Mouse (Mus musculus): ENCODE measurements around the gene Tlk1. TPM values are rescaled to one million over a fixed set of nuclear protein-coding genes. Genes with fewer than 3 reads are reported as not detected.

Gene Tlk1
- polyA plus RNA-seq, 1 experiment: 13.9 TPM

- no peak for DNase-seq
- H3K27ac ChIP-seq (ENCODE audit: insufficient read depth, low read depth, low read length): no peak overlapping the region
- H3K27me3 ChIP-seq (replicated peaks; ENCODE audit: control insufficient read depth, insufficient read depth, low read length): no peaks in the 10 kb centered on the region
- H3K4me3 ChIP-seq (ENCODE audit: insufficient read depth, low read depth, low read length): no peak overlapping the region
- peaks cover 4% of the 10 kb centered on the region; the same call in 1 of the 2 replicates for H3K4me1 ChIP-seq (ENCODE audit: control insufficient read depth, insufficient read depth, low read length)
- no peaks in the 10 kb centered on the region for H3K36me3 ChIP-seq (ENCODE audit: control insufficient read depth, insufficient read depth, low read length)
- no peak for TF ChIP-seq CTCF (conservative IDR thresholded peaks at IDR 0.05; ENCODE audit: insufficient read depth, insufficient read length, low read depth, low read length)
- no peak for TF ChIP-seq POLR2A (IDR thresholded peaks at IDR 0.05; ENCODE audit: low read depth, low read length)
- 79% methylated on average over 2 of the region's 2 CpGs for WGBS
Measured at GRCm38 (mm10) chr2:70835209-70835608, 9.7 kb upstream of the Tlk1 start.

GRCm38 (mm10) chr2:70833261-70833660, 7.7 kb upstream of the Tlk1 start:
- Histone ChIP-seq H3K4me1 (ENCODE audit: control insufficient read depth, insufficient read depth, low read length) (no peaks in the 10 kb centered on the region), H3K27ac (ENCODE audit: insufficient read depth, low read depth, low read length) (no peak overlapping the region), H3K4me3 (ENCODE audit: insufficient read depth, low read depth, low read length) (no peak overlapping the region), H3K27me3 (replicated peaks; ENCODE audit: control insufficient read depth, insufficient read depth, low read length) (no peaks in the 10 kb centered on the region), H3K36me3 (ENCODE audit: control insufficient read depth, insufficient read depth, low read length) (no peaks in the 10 kb centered on the region)
- TF ChIP-seq CTCF (conservative IDR thresholded peaks at IDR 0.05; ENCODE audit: insufficient read depth, insufficient read length, low read depth, low read length) (no peak), POLR2A (IDR thresholded peaks at IDR 0.05; ENCODE audit: low read depth, low read length) (no peak)
- DNase-seq: no peak
- 58% methylated on average over 1 of the region's 1 CpGs for WGBS

GRCm38 (mm10) chr2:70831709-70832350, 6.3 kb upstream of the Tlk1 start:
- TF ChIP-seq CTCF (conservative IDR thresholded peaks at IDR 0.05; ENCODE audit: insufficient read depth, insufficient read length, low read depth, low read length): no peak
- no peak for TF ChIP-seq POLR2A (IDR thresholded peaks at IDR 0.05; ENCODE audit: low read depth, low read length)
- H3K27me3 ChIP-seq (replicated peaks; ENCODE audit: control insufficient read depth, insufficient read depth, low read length): no peaks in the 10 kb centered on the region
- H3K36me3 ChIP-seq (ENCODE audit: control insufficient read depth, insufficient read depth, low read length): no peaks in the 10 kb centered on the region
- H3K4me1 ChIP-seq (ENCODE audit: control insufficient read depth, insufficient read depth, low read length): no peaks in the 10 kb centered on the region
- no peak overlapping the region for H3K4me3 ChIP-seq (ENCODE audit: insufficient read depth, low read depth, low read length)
- WGBS: 87% methylated on average over 10 of the region's 10 CpGs
- H3K27ac ChIP-seq (ENCODE audit: insufficient read depth, low read depth, low read length): no peak overlapping the region
- DNase-seq: no peak

GRCm38 (mm10) chr2:70830683-70831082, 5.2 kb upstream of the Tlk1 start:
- 83% methylated on average over 2 of the region's 2 CpGs for WGBS
- no peak for TF ChIP-seq POLR2A (IDR thresholded peaks at IDR 0.05; ENCODE audit: low read depth, low read length)
- no peak for TF ChIP-seq CTCF (conservative IDR thresholded peaks at IDR 0.05; ENCODE audit: insufficient read depth, insufficient read length, low read depth, low read length)
- no peak for DNase-seq
- H3K4me1 ChIP-seq (ENCODE audit: control insufficient read depth, insufficient read depth, low read length): no peaks in the 10 kb centered on the region
- no peaks in the 10 kb centered on the region for H3K36me3 ChIP-seq (ENCODE audit: control insufficient read depth, insufficient read depth, low read length)
- no peaks in the 10 kb centered on the region for H3K27me3 ChIP-seq (replicated peaks; ENCODE audit: control insufficient read depth, insufficient read depth, low read length)
- H3K4me3 ChIP-seq (ENCODE audit: insufficient read depth, low read depth, low read length): no peak overlapping the region
- no peak overlapping the region for H3K27ac ChIP-seq (ENCODE audit: insufficient read depth, low read depth, low read length)

GRCm38 (mm10) chr2:70829946-70830610, 4.5 kb upstream of the Tlk1 start:
- TF ChIP-seq CTCF (conservative IDR thresholded peaks at IDR 0.05; ENCODE audit: insufficient read depth, insufficient read length, low read depth, low read length): no peak
- TF ChIP-seq POLR2A (IDR thresholded peaks at IDR 0.05; ENCODE audit: low read depth, low read length): no peak
- no peak overlapping the region for H3K27ac ChIP-seq (ENCODE audit: insufficient read depth, low read depth, low read length)
- DNase-seq: no peak
- no peaks in the 10 kb centered on the region for H3K27me3 ChIP-seq (replicated peaks; ENCODE audit: control insufficient read depth, insufficient read depth, low read length)
- no peaks in the 10 kb centered on the region for H3K4me1 ChIP-seq (ENCODE audit: control insufficient read depth, insufficient read depth, low read length)
- 91% methylated on average over 5 of the region's 5 CpGs for WGBS
- no peak overlapping the region for H3K4me3 ChIP-seq (ENCODE audit: insufficient read depth, low read depth, low read length)
- H3K36me3 ChIP-seq (ENCODE audit: control insufficient read depth, insufficient read depth, low read length): no peaks in the 10 kb centered on the region

- 91% methylated on average over 8 of the region's 8 CpGs for WGBS
- H3K27ac ChIP-seq (ENCODE audit: insufficient read depth, low read depth, low read length): no peak overlapping the region
- no peaks in the 10 kb centered on the region for H3K27me3 ChIP-seq (replicated peaks; ENCODE audit: control insufficient read depth, insufficient read depth, low read length)
Measured at GRCm38 (mm10) chr2:70827780-70828179, 2.3 kb upstream of the Tlk1 start.

GRCm38 (mm10) chr2:70826436-70827230, 1.1 kb upstream of the Tlk1 start:
- WGBS: 51% methylated on average over 8 of the region's 8 CpGs
- Histone ChIP-seq H3K27ac (ENCODE audit: insufficient read depth, low read depth, low read length) (no peak overlapping the region), H3K36me3 (ENCODE audit: control insufficient read depth, insufficient read depth, low read length) (no peaks in the 10 kb centered on the region), H3K4me1 (ENCODE audit: control insufficient read depth, insufficient read depth, low read length) (peaks cover 8% of the 10 kb centered on the region; the same call in 1 of the 2 replicates), H3K27me3 (replicated peaks; ENCODE audit: control insufficient read depth, insufficient read depth, low read length) (no peaks in the 10 kb centered on the region), H3K4me3 (ENCODE audit: insufficient read depth, low read depth, low read length) (no peak overlapping the region; the same call in 1 of the 2 replicates)
- TF ChIP-seq CTCF (conservative IDR thresholded peaks at IDR 0.05; ENCODE audit: insufficient read depth, insufficient read length, low read depth, low read length) (no peak), POLR2A (IDR thresholded peaks at IDR 0.05; ENCODE audit: low read depth, low read length) (no peak)
- DNase-seq: no peak

More at GRCm38 (mm10) chr2:70827780-70828179, 2.3 kb upstream of the Tlk1 start:
- no peak overlapping the region for H3K4me3 ChIP-seq (ENCODE audit: insufficient read depth, low read depth, low read length)
- TF ChIP-seq CTCF (conservative IDR thresholded peaks at IDR 0.05; ENCODE audit: insufficient read depth, insufficient read length, low read depth, low read length) (no peak), POLR2A (IDR thresholded peaks at IDR 0.05; ENCODE audit: low read depth, low read length) (no peak)
- no peaks in the 10 kb centered on the region for H3K36me3 ChIP-seq (ENCODE audit: control insufficient read depth, insufficient read depth, low read length)
- DNase-seq: no peak
- peaks cover 5% of the 10 kb centered on the region; the same call in 1 of the 2 replicates for H3K4me1 ChIP-seq (ENCODE audit: control insufficient read depth, insufficient read depth, low read length)
